In genomic region chr2:24574616-24575015, GRCm38 (mm10) we compare ENCODE assay signal across 8 mouse cellular contexts.
A peak's percentile ranks its signal among the peaks of the same experiment; 100 is the strongest.
DNase-seq lines count a peak whose midpoint lies in the region; ATAC-seq lines count a peak whose summit lies in the region.
"Had no signal": no experiment of that assay in that cellular context is flagged by ENCODE, and none has a peak within 500 bp of the region (broad histone marks: within the 10 kb centered on the region; RNA-seq: fewer than 3 reads in every experiment).

No protein-coding gene starts in this region.

- no peaks in the 10 kb centered on the region for H3K4me1 ChIP-seq in midbrain, embryonic 10.5 days
- H3K4me1 ChIP-seq in midbrain, embryonic 15.5 days = no peaks in the 10 kb centered on the region
- H3K4me1 ChIP-seq: heart, embryonic 13.5 days had no signal

- WGBS in midbrain, embryonic 10.5 days = 31% methylated on average over 3 of the region's 3 CpGs
- WGBS in midbrain, embryonic 15.5 days = 22% methylated on average over 3 of the region's 3 CpGs

- no peaks in the 10 kb centered on the region for H3K9me3 ChIP-seq in midbrain, embryonic 10.5 days (replicated peaks)
- no peaks in the 10 kb centered on the region for H3K9me3 ChIP-seq in midbrain, embryonic 15.5 days
- H3K9me3 ChIP-seq: heart, embryonic 13.5 days had no signal

- H3K4me2 ChIP-seq in midbrain, embryonic 15.5 days = no peak overlapping the region
- H3K4me2 ChIP-seq: heart, embryonic 13.5 days had no signal

- H3K36me3 ChIP-seq in midbrain, embryonic 10.5 days = no peaks in the 10 kb centered on the region
- H3K36me3 ChIP-seq in midbrain, embryonic 15.5 days (replicated peaks) = no peaks in the 10 kb centered on the region
- H3K36me3 ChIP-seq: heart, embryonic 13.5 days had no signal

- H3K4me3 ChIP-seq in midbrain, embryonic 10.5 days = no peak overlapping the region
- no peak overlapping the region for H3K4me3 ChIP-seq in midbrain, embryonic 15.5 days
- H3K4me3 ChIP-seq: heart, embryonic 13.5 days had no signal

- no peak for ATAC-seq in midbrain, embryonic 15.5 days (replicated peaks)

- DNase-seq in midbrain, embryonic 10.5 days (ENCODE audit: low spot score) = peak; percentile 51
- peak; percentile 39 for DNase-seq in R1 (ENCODE audit: low read depth, low spot score)
- peak; percentile 15 for DNase-seq in cerebellum, adult 9-11 months
- DNase-seq in heart, postnatal 10 days = peak; percentile 52 to 77
- DNase-seq in left cerebral cortex, adult 8-10 months (ENCODE audit: low spot score in 2 of 2) = peak; percentile 34
- DNase-seq in retina, postnatal 1 day = peak; percentile 37

- intact Hi-C loops in heart, postnatal 10 days (cut with DNase I) = loop anchor here (1.0 kb wide), 1 partner anchor 180 kb away; no protein-coding TSS in a partner anchor

- no peaks in the 10 kb centered on the region for H3K27me3 ChIP-seq in midbrain, embryonic 10.5 days (ENCODE audit: low read depth, poor library complexity, severe bottlenecking)
- no peaks in the 10 kb centered on the region for H3K27me3 ChIP-seq in midbrain, embryonic 15.5 days (replicated peaks)

- H3K9ac ChIP-seq in midbrain, embryonic 15.5 days = no peak overlapping the region
- H3K9ac ChIP-seq: heart, embryonic 13.5 days had no signal

- no peak overlapping the region for H3K27ac ChIP-seq in midbrain, embryonic 10.5 days (replicated peaks)
- no peak overlapping the region for H3K27ac ChIP-seq in midbrain, embryonic 15.5 days
- H3K27ac ChIP-seq: heart, embryonic 13.5 days had no signal
